Comparison of ENCODE assay signal across 13 mouse cellular contexts in the genomic region with DNA sequence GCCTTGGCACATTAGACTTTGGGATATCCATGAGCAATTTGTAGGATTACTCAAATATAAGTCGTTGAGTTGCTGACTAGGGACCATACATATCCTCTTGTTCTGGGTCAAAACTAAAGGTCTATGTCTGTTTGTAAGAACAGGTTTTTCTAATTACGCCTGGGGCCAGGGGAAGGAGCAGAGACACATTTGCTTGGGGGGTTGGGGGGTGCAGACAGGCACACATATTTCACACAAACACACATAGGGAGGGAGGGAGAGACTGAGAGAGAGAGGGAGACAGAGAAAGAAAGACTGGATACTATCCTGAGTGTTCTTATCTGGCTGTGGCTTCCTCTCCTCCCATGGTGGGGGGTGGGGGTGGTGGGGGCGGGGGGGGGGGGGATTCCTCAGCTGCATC. TPM values are rescaled to one million over a fixed set of nuclear protein-coding genes. Genes with fewer than 3 reads are reported as not detected.
A peak's percentile ranks its signal among the peaks of the same experiment; 100 is the strongest.
DNase-seq lines count a peak whose midpoint lies in the region; ATAC-seq and TF ChIP-seq lines count a peak whose summit lies in the region.
"Had no signal": no experiment of that assay in that cellular context is flagged by ENCODE, and none has a peak within 500 bp of the region (broad histone marks: within the 10 kb centered on the region; RNA-seq: fewer than 3 reads in every experiment).

No protein-coding gene starts in this region.

- no peak overlapping the region for H3K4me3 ChIP-seq in forebrain, embryonic 10.5 days
- H3K4me3 ChIP-seq in forebrain, postnatal 0 days (ENCODE audit: low read depth, low read length), result no peak overlapping the region
- H3K4me3 ChIP-seq in liver, embryonic 11.5 days (ENCODE audit: low read depth, low read length), result no peak overlapping the region
- no peak overlapping the region for H3K4me3 ChIP-seq in hindbrain, embryonic 14.5 days (replicated peaks; ENCODE audit: low read length)

- H3K27me3 ChIP-seq in forebrain, embryonic 10.5 days (ENCODE audit: poor library complexity, severe bottlenecking), result no peaks in the 10 kb centered on the region
- H3K27me3 ChIP-seq in forebrain, postnatal 0 days (ENCODE audit: insufficient read depth, low read length), result no peaks in the 10 kb centered on the region
- no peaks in the 10 kb centered on the region for H3K27me3 ChIP-seq in liver, embryonic 11.5 days (replicated peaks; ENCODE audit: control insufficient read depth, insufficient read depth, low read length)
- H3K27me3 ChIP-seq in hindbrain, embryonic 14.5 days (ENCODE audit: control insufficient read depth, insufficient read depth, low read length), result no peaks in the 10 kb centered on the region

- WGBS in forebrain, embryonic 10.5 days, result 40% methylated on average over 2 of the region's 3 CpGs
- WGBS in forebrain, postnatal 0 days, result 49% methylated on average over 3 of the region's 3 CpGs
- WGBS in liver, embryonic 11.5 days, result 21% methylated on average over 3 of the region's 3 CpGs
- 69% methylated on average over 2 of the region's 3 CpGs for WGBS in hindbrain, embryonic 14.5 days

- H3K4me2 ChIP-seq in forebrain, postnatal 0 days (ENCODE audit: low read depth), result no peak overlapping the region
- H3K4me2 ChIP-seq in liver, embryonic 11.5 days, result no peak overlapping the region
- no peak overlapping the region for H3K4me2 ChIP-seq in hindbrain, embryonic 14.5 days (replicated peaks)

- H3K4me1 ChIP-seq in forebrain, embryonic 10.5 days, result peaks cover 21% of the 10 kb centered on the region
- no peaks in the 10 kb centered on the region for H3K4me1 ChIP-seq in forebrain, postnatal 0 days (ENCODE audit: insufficient read depth)
- no peaks in the 10 kb centered on the region; the same call in 1 of the 2 replicates for H3K4me1 ChIP-seq in liver, embryonic 11.5 days (replicated peaks; ENCODE audit: control insufficient read depth, insufficient read depth, low read length)
- H3K4me1 ChIP-seq in hindbrain, embryonic 14.5 days (replicated peaks; ENCODE audit: control insufficient read depth, insufficient read depth, low read length), result peaks cover 8% of the 10 kb centered on the region; the same call in 1 of the 2 replicates

- no peaks in the 10 kb centered on the region for H3K9me3 ChIP-seq in forebrain, embryonic 10.5 days
- H3K9me3 ChIP-seq in forebrain, postnatal 0 days (ENCODE audit: low read length), result no peaks in the 10 kb centered on the region
- no peaks in the 10 kb centered on the region for H3K9me3 ChIP-seq in liver, embryonic 11.5 days (ENCODE audit: control insufficient read depth, low read length)
- no peaks in the 10 kb centered on the region for H3K9me3 ChIP-seq in hindbrain, embryonic 14.5 days (ENCODE audit: control insufficient read depth, low read length)

- no peak for ATAC-seq in forebrain, postnatal 0 days
- ATAC-seq in liver, embryonic 11.5 days (replicated peaks; ENCODE audit: low FRiP score), result no peak; the same call in 1 of the 2 replicates
- ATAC-seq in hindbrain, embryonic 14.5 days (ENCODE audit: low FRiP score), result no peak
- ATAC-seq in inflammation-experienced regulatory T-cells, adult 6 months, result no peak

- H3K9ac ChIP-seq in forebrain, postnatal 0 days, result no peak overlapping the region
- no peak overlapping the region for H3K9ac ChIP-seq in liver, embryonic 11.5 days (ENCODE audit: low read depth, low read length)
- H3K9ac ChIP-seq in hindbrain, embryonic 14.5 days, result no peak overlapping the region

- DNase-seq in forebrain, embryonic 10.5 days (ENCODE audit: extremely low spot score, low spot score), result peak; percentile 19
- DNase-seq in forebrain, postnatal 0 days, result no peak
- DNase-seq in liver, embryonic 11.5 days (ENCODE audit: low spot score), result peak; percentile 30
- no peak for DNase-seq in liver
- DNase-seq in embryo, embryonic 11 days, result peak; percentile 64
- no peak for DNase-seq in hindbrain, embryonic 14.5 days (ENCODE audit: low spot score)
- DNase-seq in ovary, adult 18-20 months (ENCODE audit: low spot score), result no peak
- DNase-seq: thymus, postnatal 4 days had no signal

- no peak for TF ChIP-seq CTCF in forebrain, postnatal 0 days (IDR thresholded peaks at IDR 0.05; ENCODE audit: low read depth)

- peak overlapping the region; percentile 35; the same call in 1 of the 2 replicates for H3K27ac ChIP-seq in forebrain, embryonic 10.5 days
- no peak overlapping the region for H3K27ac ChIP-seq in forebrain, postnatal 0 days (ENCODE audit: low read depth, low read length)
- H3K27ac ChIP-seq in liver, embryonic 11.5 days (ENCODE audit: low read depth, low read length), result 0 out of 2 replicates have a peak overlapping the region, but pooled peaks have one; percentile 38
- peak overlapping the region; percentile 32; the same call in 1 of the 2 replicates for H3K27ac ChIP-seq in hindbrain, embryonic 14.5 days

- no peaks in the 10 kb centered on the region for H3K36me3 ChIP-seq in forebrain, embryonic 10.5 days (replicated peaks)
- H3K36me3 ChIP-seq in forebrain, postnatal 0 days (ENCODE audit: insufficient read depth), result no peaks in the 10 kb centered on the region
- H3K36me3 ChIP-seq in liver, embryonic 11.5 days (ENCODE audit: control insufficient read depth, insufficient read depth, low read length), result peaks cover 4% of the 10 kb centered on the region; the same call in 1 of the 2 replicates
- H3K36me3 ChIP-seq in hindbrain, embryonic 14.5 days (replicated peaks; ENCODE audit: control insufficient read depth, insufficient read depth), result 0 out of 2 replicates have a peak, but pooled peaks cover 13% of the 10 kb centered on the region
- H3K36me3 ChIP-seq: G1E had no signal

RNA-seq across cellular contexts. Expression of a gene that starts 7.9 kb away (rescaled TPM):
- polyA plus RNA-seq in forebrain, embryonic 10.5 days (2016; fragmentation: Nextera tagmentation; extraction: Ambion mirVana), result 1.1 and 1.5 TPM in 2 replicates
- total RNA-seq in forebrain, postnatal 0 days (2014; rRNA removed), result 13.8 and 22.2 TPM in 2 replicates
- polyA plus RNA-seq in forebrain, postnatal 0 days (2015; fragmentation: Nextera tagmentation; extraction: Ambion mirVana), result 10.9 and 15.0 TPM in 2 replicates
- 3.7 TPM in 2 replicates for polyA plus RNA-seq in liver, embryonic 11.5 days (2014; fragmentation: Nextera tagmentation; extraction: Ambion mirVana)
- polyA plus RNA-seq in hindbrain, embryonic 14.5 days (2014; fragmentation: Nextera tagmentation; extraction: Ambion mirVana), result 15.1 and 17.1 TPM in 2 replicates
- under 1 TPM in 1 of 3 experiments, not detected in 2; 0.20 TPM for polyA plus RNA-seq in inflammation-experienced regulatory T-cells, adult 6 months (2017; shearing (Covaris generic))

RNA-seq across cellular contexts. Expression of a gene that starts 7.9 kb away (rescaled TPM):
- polyA plus RNA-seq in forebrain, embryonic 10.5 days (2016; fragmentation: Nextera tagmentation; extraction: Ambion mirVana), result 0.66 and 0.68 TPM in 2 replicates
- total RNA-seq in forebrain, postnatal 0 days (2014; rRNA removed), result 7.7 and 8.8 TPM in 2 replicates
- 2.3 and 3.8 TPM in 2 replicates for polyA plus RNA-seq in forebrain, postnatal 0 days (2015; fragmentation: Nextera tagmentation; extraction: Ambion mirVana)
- polyA plus RNA-seq in liver, embryonic 11.5 days (2014; fragmentation: Nextera tagmentation; extraction: Ambion mirVana), result 2.0 and 3.0 TPM in 2 replicates
- polyA plus RNA-seq in hindbrain, embryonic 14.5 days (2014; fragmentation: Nextera tagmentation; extraction: Ambion mirVana), result 5.0 and 7.0 TPM in 2 replicates
- not detected for polyA plus RNA-seq in inflammation-experienced regulatory T-cells, adult 6 months (2017; shearing (Covaris generic))
- polyA plus RNA-seq: G1E had no signal

RNA-seq across cellular contexts. Expression of a gene that starts 8.1 kb away (rescaled TPM):
- 0.05 TPM in 1 of 2 replicates, not detected in the other for polyA plus RNA-seq in forebrain, embryonic 10.5 days (2016; fragmentation: Nextera tagmentation; extraction: Ambion mirVana)
- 0.10 and 0.15 TPM in 2 replicates for total RNA-seq in forebrain, postnatal 0 days (2014; rRNA removed)
- 0.30 and 0.44 TPM in 2 replicates for polyA plus RNA-seq in forebrain, postnatal 0 days (2015; fragmentation: Nextera tagmentation; extraction: Ambion mirVana)
- 0.08 TPM in 1 of 2 replicates, not detected in the other for polyA plus RNA-seq in liver, embryonic 11.5 days (2014; fragmentation: Nextera tagmentation; extraction: Ambion mirVana)
- polyA plus RNA-seq in hindbrain, embryonic 14.5 days (2014; fragmentation: Nextera tagmentation; extraction: Ambion mirVana), result 0.16 and 0.21 TPM in 2 replicates
- not detected for polyA plus RNA-seq in inflammation-experienced regulatory T-cells, adult 6 months (2017; shearing (Covaris generic))
- total RNA-seq: G1E; gastrocnemius, adult 8-10 months; liver, adult 2 months; megakaryocyte-erythroid progenitor cell, adult 5-6 weeks had no signal
- polyA plus RNA-seq: G1E; liver, adult 2 months had no signal

RNA-seq across cellular contexts. Expression of a gene that starts 14.7 kb away (rescaled TPM):
- 0.02 TPM in 1 of 2 replicates, not detected in the other for polyA plus RNA-seq in forebrain, embryonic 10.5 days (2016; fragmentation: Nextera tagmentation; extraction: Ambion mirVana)
- 0.46 and 1.1 TPM in 2 replicates for total RNA-seq in forebrain, postnatal 0 days (2014; rRNA removed)
- 0.09 and 0.15 TPM in 2 replicates for polyA plus RNA-seq in forebrain, postnatal 0 days (2015; fragmentation: Nextera tagmentation; extraction: Ambion mirVana)
- 0.08 TPM in 1 of 2 replicates, not detected in the other for polyA plus RNA-seq in liver, embryonic 11.5 days (2014; fragmentation: Nextera tagmentation; extraction: Ambion mirVana)
- 0.31 and 0.41 TPM in 2 replicates for polyA plus RNA-seq in hindbrain, embryonic 14.5 days (2014; fragmentation: Nextera tagmentation; extraction: Ambion mirVana)
- not detected for polyA plus RNA-seq in inflammation-experienced regulatory T-cells, adult 6 months (2017; shearing (Covaris generic))
- total RNA-seq: G1E; gastrocnemius, adult 8-10 months; liver, adult 2 months; megakaryocyte-erythroid progenitor cell, adult 5-6 weeks had no signal
- polyA plus RNA-seq: G1E; liver, adult 2 months had no signal

Comparison
In these comparisons a context has a peak if more than half of its experiments do, and no peak if none do; other contexts are left out.
1. DNase-seq: peak in forebrain, embryonic 10.5 days (single experiment), liver, embryonic 11.5 days (single experiment) and embryo, embryonic 11 days (single experiment); none in forebrain, postnatal 0 days (single experiment), liver (single experiment), hindbrain, embryonic 14.5 days (single experiment) and ovary, adult 18-20 months (single experiment).